Mouse (Mus musculus): Measurements from ENCODE around the gene Rnpep. TPM values are rescaled to one million over a fixed set of nuclear protein-coding genes. Genes with fewer than 3 reads are reported as not detected.

Rnpep gene
- polyA plus RNA-seq, 1 experiment, result 47.4 TPM

- Histone ChIP-seq H3K4me3 (ENCODE audit: insufficient read depth, low read length) (no peak overlapping the region), H3K27ac (ENCODE audit: insufficient read depth, low read length) (no peak overlapping the region), H3K4me1 (ENCODE audit: control insufficient read depth, insufficient read depth, low read length) (no peaks in the 10 kb centered on the region)
- TF ChIP-seq CTCF (IDR thresholded peaks at IDR 0.05; ENCODE audit: extremely low read depth, insufficient read depth, low read length) (no peak), POLR2A (IDR thresholded peaks at IDR 0.05; ENCODE audit: extremely low read depth, insufficient read depth, low read length) (no peak)
Measured at GRCm38 (mm10) chr1:135263316-135263715, 20.6 kb downstream of the Rnpep start.

DNA sequence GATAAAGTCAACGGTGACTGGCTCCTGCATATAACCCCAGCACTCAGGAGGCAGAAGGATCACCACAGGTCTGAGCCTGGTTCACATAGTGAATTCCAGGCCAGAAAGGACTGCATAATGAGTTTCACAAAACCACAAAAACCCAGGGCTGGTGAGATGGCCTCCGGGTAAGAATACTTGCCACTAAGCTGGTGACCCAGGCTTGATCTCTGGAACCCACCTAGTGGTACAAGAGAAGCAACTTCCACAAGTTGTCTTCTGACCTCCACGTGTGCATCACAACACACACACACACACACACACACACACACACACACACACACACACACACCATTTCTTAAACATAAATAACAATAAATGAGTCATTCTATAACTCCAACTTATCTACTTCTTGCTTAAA, 21.6 kb downstream of the Rnpep start:
- no peak overlapping the region for H3K27ac ChIP-seq (ENCODE audit: insufficient read depth, low read length)
- H3K4me1 ChIP-seq (ENCODE audit: control insufficient read depth, insufficient read depth, low read length), result no peaks in the 10 kb centered on the region
- TF ChIP-seq POLR2A (IDR thresholded peaks at IDR 0.05; ENCODE audit: extremely low read depth, insufficient read depth, low read length) (no peak), CTCF (IDR thresholded peaks at IDR 0.05; ENCODE audit: extremely low read depth, insufficient read depth, low read length) (no peak)
- no peak overlapping the region for H3K4me3 ChIP-seq (ENCODE audit: insufficient read depth, low read length)

GRCm38 (mm10) chr1:135260931-135261330, 23.0 kb downstream of the Rnpep start:
- no peaks in the 10 kb centered on the region for H3K4me1 ChIP-seq (ENCODE audit: control insufficient read depth, insufficient read depth, low read length)
- no peak overlapping the region for H3K4me3 ChIP-seq (ENCODE audit: insufficient read depth, low read length)
- TF ChIP-seq POLR2A (IDR thresholded peaks at IDR 0.05; ENCODE audit: extremely low read depth, insufficient read depth, low read length), result no peak
- no peak for TF ChIP-seq CTCF (IDR thresholded peaks at IDR 0.05; ENCODE audit: extremely low read depth, insufficient read depth, low read length)
- H3K27ac ChIP-seq (ENCODE audit: insufficient read depth, low read length), result no peak overlapping the region

DNA sequence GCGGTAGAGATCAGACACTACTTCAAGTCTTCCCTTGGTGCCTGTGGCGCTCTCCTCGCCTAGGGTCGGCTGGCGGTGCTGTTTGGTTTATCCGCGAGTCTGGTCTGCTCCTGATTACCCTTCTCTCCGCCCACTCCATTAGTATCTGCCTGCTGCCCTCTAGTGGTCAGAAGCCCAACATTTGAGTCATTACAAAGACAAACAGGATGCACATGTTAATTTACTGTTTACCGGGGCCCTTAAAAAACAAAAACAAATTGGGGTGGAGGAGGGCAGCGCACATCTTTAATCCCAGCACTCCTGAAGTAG, 24.8 kb downstream of the Rnpep start:
- Histone ChIP-seq H3K27ac (ENCODE audit: insufficient read depth, low read length) (no peak overlapping the region), H3K4me1 (ENCODE audit: control insufficient read depth, insufficient read depth, low read length) (no peaks in the 10 kb centered on the region), H3K4me3 (ENCODE audit: insufficient read depth, low read length) (no peak overlapping the region)
- no peak for TF ChIP-seq POLR2A (IDR thresholded peaks at IDR 0.05; ENCODE audit: extremely low read depth, insufficient read depth, low read length)
- peak; percentile 72 for TF ChIP-seq CTCF (IDR thresholded peaks at IDR 0.05; ENCODE audit: extremely low read depth, insufficient read depth, low read length)

DNA sequence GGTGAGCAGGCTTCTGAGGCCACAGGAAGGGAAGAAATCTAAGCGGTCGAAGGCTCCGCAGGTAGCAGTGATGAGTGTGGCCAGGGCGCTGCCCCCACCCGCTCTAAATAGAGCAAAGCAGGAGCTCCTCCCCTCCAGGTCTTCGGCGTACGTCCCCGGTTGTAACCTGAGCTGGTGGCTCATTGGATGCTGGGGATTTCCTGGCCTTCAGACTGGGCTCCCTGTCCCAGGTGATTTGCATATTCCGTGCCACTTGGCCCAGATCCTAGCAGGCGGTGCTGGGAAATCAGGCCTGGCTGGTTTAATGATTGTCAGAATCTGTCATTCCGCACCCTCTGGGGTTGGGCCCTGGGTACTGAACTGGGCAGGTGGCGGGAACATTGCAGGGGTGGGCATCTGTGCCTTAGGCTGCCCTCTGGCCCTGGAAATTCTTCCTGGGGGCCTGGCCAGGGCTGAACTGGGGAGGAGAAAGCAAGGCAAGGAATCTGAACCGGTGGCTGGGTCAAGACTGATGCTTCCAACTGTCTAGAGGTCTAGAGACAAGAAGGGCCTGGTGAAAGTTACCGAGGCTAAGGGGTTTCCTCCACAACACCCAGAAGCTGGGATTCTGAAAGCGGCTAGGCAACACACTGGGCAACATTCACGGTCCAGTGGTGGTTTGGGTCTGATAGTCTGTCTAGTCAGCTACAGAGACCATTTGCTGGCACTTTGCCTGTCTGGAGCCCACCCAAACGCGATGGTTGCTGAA, 25.3 kb downstream of the Rnpep start, which contains the start of gene Elf3:
Gene Elf3, minus strand, starts transcription at position 189 of the 748 bp plus-strand sequence.
- no peaks in the 10 kb centered on the region for H3K4me1 ChIP-seq (ENCODE audit: control insufficient read depth, insufficient read depth, low read length)
- TF ChIP-seq POLR2A (IDR thresholded peaks at IDR 0.05; ENCODE audit: extremely low read depth, insufficient read depth, low read length) (no peak), CTCF (IDR thresholded peaks at IDR 0.05; ENCODE audit: extremely low read depth, insufficient read depth, low read length) (no peak)
- no peak within 1 kb of the TSS for H3K4me3 ChIP-seq (ENCODE audit: insufficient read depth, low read length)
- H3K27ac ChIP-seq (ENCODE audit: insufficient read depth, low read length), result no peak within 1 kb of the TSS

GRCm38 (mm10) chr1:135256299-135256698, 27.6 kb downstream of the Rnpep start:
- Histone ChIP-seq H3K27ac (ENCODE audit: insufficient read depth, low read length) (no peak overlapping the region), H3K4me1 (ENCODE audit: control insufficient read depth, insufficient read depth, low read length) (no peaks in the 10 kb centered on the region), H3K4me3 (ENCODE audit: insufficient read depth, low read length) (no peak overlapping the region)
- TF ChIP-seq POLR2A (IDR thresholded peaks at IDR 0.05; ENCODE audit: extremely low read depth, insufficient read depth, low read length) (no peak), CTCF (IDR thresholded peaks at IDR 0.05; ENCODE audit: extremely low read depth, insufficient read depth, low read length) (no peak)

DNA sequence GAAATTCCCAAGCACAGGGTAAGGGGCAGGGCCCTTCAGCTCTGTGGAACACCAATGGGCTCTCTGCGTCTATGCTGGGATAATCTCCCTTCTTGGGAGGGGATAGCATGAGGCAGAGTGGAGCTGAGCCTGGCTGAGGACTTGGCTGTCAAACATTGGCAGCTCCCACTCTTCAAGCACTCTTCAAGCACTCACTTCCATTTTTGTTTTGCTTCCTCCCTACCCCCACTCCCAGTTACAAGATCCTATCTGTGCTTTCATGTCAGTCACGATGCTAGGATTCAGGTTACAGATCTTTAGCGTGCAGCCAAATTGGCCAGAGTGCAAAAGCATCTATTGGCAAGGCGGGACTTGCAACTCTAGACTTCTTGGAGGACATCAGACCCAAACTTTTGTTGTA, 31.0 kb downstream of the Rnpep start:
- H3K27ac ChIP-seq (ENCODE audit: insufficient read depth, low read length), result no peak overlapping the region
- H3K4me3 ChIP-seq (ENCODE audit: insufficient read depth, low read length), result no peak overlapping the region
- TF ChIP-seq POLR2A (IDR thresholded peaks at IDR 0.05; ENCODE audit: extremely low read depth, insufficient read depth, low read length) (no peak), CTCF (IDR thresholded peaks at IDR 0.05; ENCODE audit: extremely low read depth, insufficient read depth, low read length) (no peak)
- no peaks in the 10 kb centered on the region for H3K4me1 ChIP-seq (ENCODE audit: control insufficient read depth, insufficient read depth, low read length)

GRCm38 (mm10) chr1:135251405-135251804, 32.5 kb downstream of the Rnpep start:
- H3K27ac ChIP-seq (ENCODE audit: insufficient read depth, low read length), result no peak overlapping the region
- H3K4me3 ChIP-seq (ENCODE audit: insufficient read depth, low read length), result no peak overlapping the region
- H3K4me1 ChIP-seq (ENCODE audit: control insufficient read depth, insufficient read depth, low read length), result no peaks in the 10 kb centered on the region
- TF ChIP-seq POLR2A (IDR thresholded peaks at IDR 0.05; ENCODE audit: extremely low read depth, insufficient read depth, low read length) (no peak), CTCF (IDR thresholded peaks at IDR 0.05; ENCODE audit: extremely low read depth, insufficient read depth, low read length) (no peak)

DNA sequence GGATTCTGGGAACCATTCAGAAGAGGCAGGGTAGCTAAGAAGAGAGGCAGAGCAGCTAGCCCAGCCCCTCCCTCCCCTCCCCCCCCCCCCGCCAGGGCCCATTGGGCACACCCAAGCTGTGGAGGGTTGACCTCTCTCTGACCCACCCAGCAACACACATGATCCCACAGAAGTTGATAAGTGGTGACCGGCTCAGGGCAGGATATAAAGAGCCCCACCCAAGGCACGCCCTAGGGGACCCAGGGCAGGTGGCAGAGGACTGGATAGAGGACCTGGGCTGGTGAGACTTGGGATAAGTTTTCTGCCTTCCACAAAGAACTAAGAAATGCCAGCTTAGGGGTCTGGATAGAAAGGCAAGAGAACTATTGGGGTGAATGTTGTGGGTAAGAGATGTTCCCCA, 33.2 kb downstream of the Rnpep start:
- H3K27ac ChIP-seq (ENCODE audit: insufficient read depth, low read length), result no peak overlapping the region
- TF ChIP-seq CTCF (IDR thresholded peaks at IDR 0.05; ENCODE audit: extremely low read depth, insufficient read depth, low read length) (no peak), POLR2A (IDR thresholded peaks at IDR 0.05; ENCODE audit: extremely low read depth, insufficient read depth, low read length) (no peak)
- no peak overlapping the region for H3K4me3 ChIP-seq (ENCODE audit: insufficient read depth, low read length)
- H3K4me1 ChIP-seq (ENCODE audit: control insufficient read depth, insufficient read depth, low read length), result no peaks in the 10 kb centered on the region

GRCm38 (mm10) chr1:135248434-135248850, 35.4 kb downstream of the Rnpep start:
- Histone ChIP-seq H3K4me3 (ENCODE audit: insufficient read depth, low read length) (peak overlapping the region; percentile 33), H3K4me1 (ENCODE audit: control insufficient read depth, insufficient read depth, low read length) (no peaks in the 10 kb centered on the region), H3K27ac (ENCODE audit: insufficient read depth, low read length) (no peak overlapping the region)
- no peak for TF ChIP-seq CTCF (IDR thresholded peaks at IDR 0.05; ENCODE audit: extremely low read depth, insufficient read depth, low read length)
- TF ChIP-seq POLR2A (IDR thresholded peaks at IDR 0.05; ENCODE audit: extremely low read depth, insufficient read depth, low read length), result no peak
